Mouse (Mus musculus): ENCODE data around the gene Slc26a6. TPM values are rescaled to one million over a fixed set of nuclear protein-coding genes. Genes with fewer than 3 reads are reported as not detected.

The Slc26a6 gene
- 0.15 and 0.26 TPM in 2 replicates for polyA plus RNA-seq (2012)

GRCm38 (mm10) chr9:108852976-108853375 lies at the start of gene Slc26a6:
Gene Slc26a6, plus strand, starts transcription at chr9:108853283.
- peak within 1 kb of the TSS; percentile 76 for H3K4me3 ChIP-seq (replicated peaks)
- no peak for TF ChIP-seq GATA1 (IDR thresholded peaks at IDR 0.05; ENCODE audit: low read length)
- no peak for TF ChIP-seq TAL1 (IDR thresholded peaks at IDR 0.05; ENCODE audit: low read length)
- H3K36me3 ChIP-seq (ENCODE audit: control insufficient read depth): peaks cover 7% of the 10 kb centered on the region; the same call in 1 of the 2 replicates

GRCm38 (mm10) chr9:108805768-108806167 lies 47.3 kb upstream of the Slc26a6 start:
- TF ChIP-seq GATA1 (IDR thresholded peaks at IDR 0.05; ENCODE audit: low read length): 0 out of 2 replicates have a peak, but pooled peaks have one; percentile 25
- peak; percentile 9; the same call in 1 of the 3 replicates for TF ChIP-seq TAL1 (IDR thresholded peaks at IDR 0.05; ENCODE audit: low read length)
- Histone ChIP-seq H3K27me3 (ENCODE audit: control insufficient read depth) (no peaks in the 10 kb centered on the region), H3K4me1 (ENCODE audit: control insufficient read depth) (peaks cover 74% of the 10 kb centered on the region), H3K4me3 (replicated peaks) (no peak overlapping the region), H3K9me3 (ENCODE audit: control insufficient read depth, low read length) (no peaks in the 10 kb centered on the region), H3K36me3 (ENCODE audit: control insufficient read depth) (peaks cover 72% of the 10 kb centered on the region)

More at GRCm38 (mm10) chr9:108852976-108853375, at the start of gene Slc26a6:
- Histone ChIP-seq H3K27me3 (ENCODE audit: control insufficient read depth) (no peaks in the 10 kb centered on the region; the same call in 1 of the 2 replicates), H3K4me1 (ENCODE audit: control insufficient read depth) (peaks cover 24% of the 10 kb centered on the region), H3K9me3 (ENCODE audit: control insufficient read depth, low read length) (no peaks in the 10 kb centered on the region)

GRCm38 (mm10) chr9:108806379-108806778 lies 46.7 kb upstream of the Slc26a6 start:
- Histone ChIP-seq H3K27me3 (ENCODE audit: control insufficient read depth) (no peaks in the 10 kb centered on the region), H3K36me3 (ENCODE audit: control insufficient read depth) (peaks cover 68% of the 10 kb centered on the region), H3K4me3 (replicated peaks) (no peak overlapping the region), H3K4me1 (ENCODE audit: control insufficient read depth) (peaks cover 72% of the 10 kb centered on the region), H3K9me3 (ENCODE audit: control insufficient read depth, low read length) (no peaks in the 10 kb centered on the region)
- no peak for TF ChIP-seq GATA1 (IDR thresholded peaks at IDR 0.05; ENCODE audit: low read length)

- H3K9me3 ChIP-seq (ENCODE audit: control insufficient read depth, low read length): no peaks in the 10 kb centered on the region
- TF ChIP-seq TAL1 (IDR thresholded peaks at IDR 0.05; ENCODE audit: low read length) (no peak), GATA1 (IDR thresholded peaks at IDR 0.05; ENCODE audit: low read length) (no peak)
- peaks cover 68% of the 10 kb centered on the region for H3K36me3 ChIP-seq (ENCODE audit: control insufficient read depth)
- H3K4me3 ChIP-seq (replicated peaks): no peak overlapping the region
- no peaks in the 10 kb centered on the region for H3K27me3 ChIP-seq (ENCODE audit: control insufficient read depth)
- peaks cover 68% of the 10 kb centered on the region for H3K4me1 ChIP-seq (ENCODE audit: control insufficient read depth)
Observed at GRCm38 (mm10) chr9:108806831-108807230, 46.3 kb upstream of the Slc26a6 start.

- peaks cover 68% of the 10 kb centered on the region for H3K36me3 ChIP-seq (ENCODE audit: control insufficient read depth)
- H3K27me3 ChIP-seq (ENCODE audit: control insufficient read depth): no peaks in the 10 kb centered on the region
- TF ChIP-seq TAL1 (IDR thresholded peaks at IDR 0.05; ENCODE audit: low read length) (peak; percentile 52; the same call in 2 of the 3 replicates), GATA1 (IDR thresholded peaks at IDR 0.05; ENCODE audit: low read length) (peak; percentile 51; the same call in 1 of the 2 replicates)
- H3K9me3 ChIP-seq (ENCODE audit: control insufficient read depth, low read length): no peaks in the 10 kb centered on the region
- peak overlapping the region; percentile 80 for H3K4me3 ChIP-seq (replicated peaks)
- H3K4me1 ChIP-seq (ENCODE audit: control insufficient read depth): peaks cover 59% of the 10 kb centered on the region
Observed at GRCm38 (mm10) chr9:108807674-108808073, 45.4 kb upstream of the Slc26a6 start.

- Histone ChIP-seq H3K9me3 (ENCODE audit: control insufficient read depth, low read length) (no peaks in the 10 kb centered on the region), H3K4me1 (ENCODE audit: control insufficient read depth) (peaks cover 56% of the 10 kb centered on the region), H3K4me3 (replicated peaks) (peak within 1 kb of the TSS; percentile 80), H3K36me3 (ENCODE audit: control insufficient read depth) (peaks cover 65% of the 10 kb centered on the region), H3K27me3 (ENCODE audit: control insufficient read depth) (no peaks in the 10 kb centered on the region)
- TF ChIP-seq GATA1 (IDR thresholded peaks at IDR 0.05; ENCODE audit: low read length) (no peak), TAL1 (IDR thresholded peaks at IDR 0.05; ENCODE audit: low read length) (no peak)
Observed at GRCm38 (mm10) chr9:108808163-108808665, 44.9 kb upstream of the Slc26a6 start, which contains the start of gene Nckipsd. Gene Nckipsd, plus strand, starts transcription at chr9:108808368.

GRCm38 (mm10) chr9:108809188-108809587 lies 43.9 kb upstream of the Slc26a6 start:
- Histone ChIP-seq H3K9me3 (ENCODE audit: control insufficient read depth, low read length) (no peaks in the 10 kb centered on the region), H3K36me3 (ENCODE audit: control insufficient read depth) (peaks cover 64% of the 10 kb centered on the region), H3K27me3 (ENCODE audit: control insufficient read depth) (no peaks in the 10 kb centered on the region), H3K4me3 (replicated peaks) (no peak overlapping the region), H3K4me1 (ENCODE audit: control insufficient read depth) (peaks cover 54% of the 10 kb centered on the region)
- TF ChIP-seq TAL1 (IDR thresholded peaks at IDR 0.05; ENCODE audit: low read length) (no peak), GATA1 (IDR thresholded peaks at IDR 0.05; ENCODE audit: low read length) (no peak)

- H3K4me1 ChIP-seq (ENCODE audit: control insufficient read depth): peaks cover 49% of the 10 kb centered on the region
- peaks cover 64% of the 10 kb centered on the region for H3K36me3 ChIP-seq (ENCODE audit: control insufficient read depth)
- no peak for TF ChIP-seq TAL1 (IDR thresholded peaks at IDR 0.05; ENCODE audit: low read length)
- no peak for TF ChIP-seq GATA1 (IDR thresholded peaks at IDR 0.05; ENCODE audit: low read length)
- H3K4me3 ChIP-seq (replicated peaks): no peak overlapping the region
- H3K27me3 ChIP-seq (ENCODE audit: control insufficient read depth): no peaks in the 10 kb centered on the region
- no peaks in the 10 kb centered on the region for H3K9me3 ChIP-seq (ENCODE audit: control insufficient read depth, low read length)
Observed at GRCm38 (mm10) chr9:108809723-108810122, 43.4 kb upstream of the Slc26a6 start.

GRCm38 (mm10) chr9:108810516-108810915 lies 42.6 kb upstream of the Slc26a6 start:
- H3K36me3 ChIP-seq (ENCODE audit: control insufficient read depth): peaks cover 64% of the 10 kb centered on the region
- TF ChIP-seq TAL1 (IDR thresholded peaks at IDR 0.05; ENCODE audit: low read length) (no peak), GATA1 (IDR thresholded peaks at IDR 0.05; ENCODE audit: low read length) (no peak)
- H3K27me3 ChIP-seq (ENCODE audit: control insufficient read depth): no peaks in the 10 kb centered on the region
- no peak overlapping the region for H3K4me3 ChIP-seq (replicated peaks)
- H3K9me3 ChIP-seq (ENCODE audit: control insufficient read depth, low read length): no peaks in the 10 kb centered on the region
- H3K4me1 ChIP-seq (ENCODE audit: control insufficient read depth): peaks cover 42% of the 10 kb centered on the region

Data from erythroblast, embryonic 14.5 days (primary cell).